Mouse (Mus musculus) lung, adult 2 months (tissue): Measurements from ENCODE around the gene Cd83.

Experiments used
- CTCF ChIP-seq: fragments of 200-500 bp; IDR thresholded peaks from 2 replicates; pipeline ENCODE4 v1.5.1; 2011; ENCODE audit warnings: mild to moderate bottlenecking, low read length, control low read depth; ENCODE audit not compliant: insufficient read depth
- POLR2A ChIP-seq: fragments of 200-500 bp; IDR thresholded peaks from 2 replicates; pipeline ENCODE4 v1.6.1; 2011; ENCODE audit warnings: low read depth, mild to moderate bottlenecking, control low read depth, low read length, borderline replicate concordance; ENCODE audit errors: extremely low read depth

DNA sequence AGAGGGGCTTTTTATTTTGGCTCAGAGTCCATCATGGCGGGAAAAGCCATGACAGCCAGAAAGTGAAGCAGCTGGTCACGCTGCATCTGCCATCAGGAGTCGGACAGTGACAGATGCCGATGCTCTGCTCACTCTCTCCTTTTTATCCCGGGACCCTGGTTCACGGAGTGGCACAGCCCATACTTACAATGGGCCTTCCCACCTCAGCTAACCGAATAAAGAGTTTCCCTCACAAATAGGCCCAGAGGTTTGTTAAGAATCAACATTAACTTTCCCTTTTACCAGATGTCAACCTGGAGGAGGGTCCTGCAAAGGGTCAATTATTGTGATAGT, 44.3 kb upstream of the Cd83 start:
- TF ChIP-seq POLR2A (no peak), CTCF (no peak)
